Mouse (Mus musculus) liver, embryonic 14.5 days (tissue): Measurements from ENCODE around the gene Srpk1.

ENCODE experiments used
- CTCF ChIP-seq: IDR thresholded peaks from 2 replicates; pipeline ENCODE4 v1.5.1; 2016; ENCODE audit warnings: antibody characterized with exemption, low read depth, control low read depth
- EP300 ChIP-seq: IDR thresholded peaks from 2 replicates; pipeline ENCODE4 v1.6.1; 2016; ENCODE audit warnings: antibody characterized with exemption, low read depth

DNA sequence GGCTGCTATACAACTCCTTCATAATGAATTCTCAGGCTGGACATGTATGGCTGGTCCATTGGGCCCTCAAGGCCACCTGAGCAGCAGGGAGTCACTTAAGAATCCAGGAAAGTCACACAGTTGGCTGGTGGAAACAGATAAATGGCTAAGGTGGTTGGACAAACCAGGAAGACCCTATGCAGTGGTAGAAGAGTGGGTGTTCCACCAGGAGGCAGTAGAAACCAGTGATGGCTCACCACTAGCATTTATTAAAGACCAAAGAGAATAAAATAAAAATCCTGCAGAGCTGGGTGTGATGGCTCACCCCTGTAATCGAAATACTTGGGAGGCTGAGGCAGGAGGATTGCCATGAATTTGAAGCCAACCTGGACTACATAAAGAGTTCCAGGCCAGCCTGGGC is 75.6 kb downstream of the Srpk1 start:
- TF ChIP-seq CTCF (no peak), EP300 (no peak)
